Mouse (Mus musculus) ES-E14 (cell line): ENCODE measurements around the gene Aldh1a1. TPM values are rescaled to one million over a fixed set of nuclear protein-coding genes. Genes with fewer than 3 reads are reported as not detected.
"Not testable (repeated sequence)": the region's sequence is repeated elsewhere in the genome, so short reads cannot be mapped to it uniquely, and the experiment has no call there.

Experiments
- DNase-seq: peaks from one replicate; pipeline ENCODE4 v3.0.0-alpha.2; 2013; ENCODE audit warnings: low read depth, low spot score
- H3K27ac ChIP-seq: 2 replicates; pipeline ENCODE4 v1.5.1; 2012; ENCODE audit warnings: low read depth, mild to moderate bottlenecking, low read length, moderate library complexity, mixed read lengths; ENCODE audit not compliant: poor library complexity, insufficient read depth, severe bottlenecking
- H3K36me3 ChIP-seq: 2 replicates; pipeline ENCODE4 v1.6.1; 2012; ENCODE audit warnings: mild to moderate bottlenecking, low read length, moderate library complexity, mixed read lengths; ENCODE audit not compliant: control insufficient read depth, poor library complexity, insufficient read depth, severe bottlenecking
- H3K4me1 ChIP-seq, 2 experiments: fragments of 150-350 bp in 1 of 2; sonication (generic) in 1 of 2; 2 replicates each; pipeline ENCODE4 v1.6.1; 2012; ENCODE audit warnings: low read length in 2 of 2, mild to moderate bottlenecking in 1 of 2, mixed read lengths in 1 of 2; ENCODE audit not compliant: control insufficient read depth in 2 of 2, insufficient read depth in 2 of 2, poor library complexity in 1 of 2
- H3K4me3 ChIP-seq, 2 experiments: fragments of 150-350 bp in 1 of 2; sonication (generic) in 1 of 2; 2 replicates each; pipeline ENCODE4 v1.5.1; 2012; ENCODE audit warnings: low read length in 2 of 2, low read depth in 1 of 2, mild to moderate bottlenecking in 1 of 2, mixed read lengths in 1 of 2; ENCODE audit not compliant: insufficient read depth in 1 of 2, poor library complexity in 1 of 2, severe bottlenecking in 1 of 2
- H3K9ac ChIP-seq: 2 replicates; pipeline ENCODE4 v1.6.1; 2012; ENCODE audit warnings: low read depth, mild to moderate bottlenecking, low read length, mixed read lengths; ENCODE audit not compliant: poor library complexity, insufficient read depth, severe bottlenecking
- H3K9me3 ChIP-seq: fragments of 150-350 bp; sonication (generic); 2 replicates; pipeline ENCODE4 v1.6.1; 2012; ENCODE audit warnings: low read depth, mild to moderate bottlenecking, low read length; ENCODE audit not compliant: control insufficient read depth, insufficient read depth
- CHD2 ChIP-seq: IDR thresholded peaks from 2 replicates; pipeline ENCODE4 v1.6.1; 2014; ENCODE audit warnings: mild to moderate bottlenecking, low read depth, low read length, inconsistent platforms
- HCFC1 ChIP-seq: IDR thresholded peaks from 2 replicates; pipeline ENCODE4 v1.6.1; 2012; ENCODE audit warnings: low read length, inconsistent platforms, borderline replicate concordance; ENCODE audit not compliant: insufficient read depth
- MAFK ChIP-seq: IDR thresholded peaks from 2 replicates; pipeline ENCODE4 v1.6.1; 2014; ENCODE audit warnings: mild to moderate bottlenecking, low read depth, low read length, inconsistent platforms; ENCODE audit not compliant: insufficient read depth
- ZC3H11A ChIP-seq: IDR thresholded peaks from 2 replicates; pipeline ENCODE4 v1.6.1; 2012; ENCODE audit warnings: low read depth, mild to moderate bottlenecking, inconsistent platforms, low read length, borderline replicate concordance
- ZNF384 ChIP-seq: IDR thresholded peaks from 2 replicates; pipeline ENCODE4 v1.6.1; 2012; ENCODE audit warnings: low read depth, low read length, inconsistent platforms
- in situ Hi-C, 2 experiments: fragments of 600-800 bp; cut with MboI; formaldehyde crosslinking; loops; one replicate each; pipeline ENCODE4 v1.15.1; 2025; ENCODE audit warnings: low sequenced_read_pairs in 2 of 2, inconsistent platforms in 1 of 2; ENCODE audit not compliant: unreplicated experiment in 2 of 2
- total RNA-seq: library from RNA; depleted of rRNA; stranded (reverse); fragments of 300-350 nt; gene quantifications from 2 replicates; pipeline ENCODE4 v1.2.3, GENCODE M21; 2012

The Aldh1a1 gene
- total RNA-seq, 1 experiment = 1.3 TPM

DNA sequence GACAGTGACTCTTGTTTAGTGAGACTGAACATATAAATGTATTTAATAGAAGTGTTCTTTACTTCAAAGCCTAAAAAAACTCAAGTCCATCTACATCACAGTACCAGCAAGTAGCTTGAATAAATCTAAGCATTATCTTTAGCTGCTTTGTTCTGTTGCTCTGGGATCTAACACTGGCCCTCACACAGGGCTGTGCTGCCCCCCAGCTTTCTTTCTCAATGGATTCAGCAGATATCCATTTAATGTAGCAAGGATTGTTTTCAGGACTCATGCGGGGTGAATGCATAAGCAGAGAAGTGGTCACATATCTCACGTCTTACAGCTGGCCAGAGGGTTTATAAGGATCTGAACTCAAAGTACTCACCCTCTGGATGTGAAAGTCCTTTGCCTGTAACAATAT, 129.9 kb downstream of the Aldh1a1 start:
- in situ Hi-C loops = no loop called here
- Histone ChIP-seq H3K9me3 (no peaks in the 10 kb centered on the region), H3K27ac (no peak overlapping the region), H3K4me1 (no peaks in the 10 kb centered on the region), H3K9ac (no peak overlapping the region), H3K36me3 (no peaks in the 10 kb centered on the region), H3K4me3 (no peak overlapping the region)
- no peak for DNase-seq
- TF ChIP-seq ZNF384 (no peak), CHD2 (no peak), HCFC1 (no peak), ZC3H11A (no peak), MAFK (no peak)

DNA sequence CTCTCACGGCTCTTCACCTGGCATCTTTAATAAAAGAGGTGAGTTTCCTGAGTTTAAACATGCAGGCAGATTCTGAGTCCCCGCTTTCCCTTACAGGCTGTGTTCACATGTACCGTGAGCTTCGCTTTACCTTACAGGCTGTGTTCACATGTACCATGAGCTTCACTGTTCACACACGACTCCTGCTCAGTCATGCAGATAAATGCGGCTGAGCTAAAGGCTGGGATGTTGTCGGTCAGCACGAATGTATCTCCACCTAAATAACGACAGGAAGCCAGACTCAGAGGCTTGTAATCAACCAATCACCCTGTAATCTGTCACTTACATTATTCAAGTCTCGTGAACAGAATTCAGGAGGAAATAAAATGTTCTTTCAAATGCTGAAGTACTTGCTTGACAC, 130.9 kb downstream of the Aldh1a1 start:
- TF ChIP-seq CHD2 (no peak), HCFC1 (no peak)
- Histone ChIP-seq H3K27ac (no peak overlapping the region), H3K9ac (no peak overlapping the region), H3K36me3 (no peaks in the 10 kb centered on the region), H3K9me3 (no peaks in the 10 kb centered on the region), H3K4me3 (no peak overlapping the region), H3K4me1 (no peaks in the 10 kb centered on the region)
- no peak for DNase-seq
- in situ Hi-C loops = no loop called here

DNA sequence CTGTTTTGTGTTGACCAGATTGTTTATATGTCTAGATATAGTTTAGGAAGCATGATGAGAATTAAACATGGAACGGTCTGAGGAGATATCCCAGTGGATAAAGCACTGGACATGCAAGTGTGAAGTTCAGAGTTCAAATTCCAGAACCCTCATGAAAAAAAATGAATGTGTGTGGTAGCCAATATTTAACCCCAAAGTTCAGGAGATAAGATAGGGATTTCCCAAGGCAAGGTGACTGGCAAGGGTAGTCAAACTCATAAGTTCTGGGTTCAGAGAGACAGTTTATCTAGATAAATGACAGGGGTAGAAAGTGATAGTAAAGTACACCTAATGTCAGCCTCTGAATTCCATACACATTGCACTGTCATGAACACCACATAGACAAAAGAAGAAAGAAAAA, 138.5 kb downstream of the Aldh1a1 start:
- Histone ChIP-seq H3K9me3 (no peaks in the 10 kb centered on the region), H3K4me3 (no peak overlapping the region), H3K9ac (no peak overlapping the region), H3K27ac (no peak overlapping the region), H3K4me1 (no peaks in the 10 kb centered on the region), H3K36me3 (no peaks in the 10 kb centered on the region)
- no peak for DNase-seq
- no peak for TF ChIP-seq HCFC1
- in situ Hi-C loops = no loop called here

DNA sequence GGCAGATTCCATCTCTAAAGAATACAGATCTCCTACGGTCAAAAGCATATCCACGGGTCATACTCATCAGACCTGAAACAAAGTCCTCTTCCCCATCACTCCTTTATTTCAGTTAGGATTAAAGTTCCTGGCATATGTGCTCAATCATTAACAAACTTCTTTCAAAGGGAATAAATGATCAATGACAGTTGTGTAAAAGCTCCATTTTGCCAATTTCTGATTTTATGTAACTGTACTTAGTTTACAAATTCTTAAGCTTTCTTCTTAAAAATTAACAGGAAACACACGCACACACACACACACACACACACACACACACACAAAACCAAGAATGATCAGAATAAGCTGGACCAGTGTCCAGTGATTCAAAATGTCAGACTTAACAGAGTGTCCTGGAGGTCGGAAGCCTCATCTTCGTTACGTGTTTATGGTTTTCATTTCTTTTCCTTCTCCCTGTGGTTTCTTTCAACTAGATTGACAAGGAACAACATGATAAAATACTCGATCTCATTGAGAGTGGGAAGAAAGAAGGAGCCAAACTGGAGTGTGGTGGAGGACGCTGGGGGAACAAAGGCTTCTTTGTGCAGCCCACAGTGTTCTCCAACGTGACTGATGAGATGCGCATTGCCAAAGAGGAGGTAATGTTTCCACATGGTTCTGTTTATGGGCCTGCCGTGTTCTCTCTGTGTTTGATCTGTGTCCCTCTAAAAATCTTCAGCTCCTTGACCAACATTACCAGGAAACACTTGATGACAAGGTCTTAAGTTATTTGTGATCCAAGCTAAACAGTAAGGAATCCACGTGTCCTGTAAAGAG, 141.6 kb downstream of the Aldh1a1 start:
- in situ Hi-C loops = no loop called here
- H3K27ac ChIP-seq = no peak overlapping the region
- no peaks in the 10 kb centered on the region for H3K36me3 ChIP-seq
- H3K4me1 ChIP-seq = no peaks in the 10 kb centered on the region
- no peak overlapping the region for H3K9ac ChIP-seq
- no peaks in the 10 kb centered on the region for H3K9me3 ChIP-seq
- TF ChIP-seq MAFK = no peak
- no peak for TF ChIP-seq CHD2
- no peak for TF ChIP-seq HCFC1
- TF ChIP-seq ZNF384 = no peak
- TF ChIP-seq ZC3H11A = no peak
- DNase-seq = no peak
- no peak overlapping the region for H3K4me3 ChIP-seq

DNA sequence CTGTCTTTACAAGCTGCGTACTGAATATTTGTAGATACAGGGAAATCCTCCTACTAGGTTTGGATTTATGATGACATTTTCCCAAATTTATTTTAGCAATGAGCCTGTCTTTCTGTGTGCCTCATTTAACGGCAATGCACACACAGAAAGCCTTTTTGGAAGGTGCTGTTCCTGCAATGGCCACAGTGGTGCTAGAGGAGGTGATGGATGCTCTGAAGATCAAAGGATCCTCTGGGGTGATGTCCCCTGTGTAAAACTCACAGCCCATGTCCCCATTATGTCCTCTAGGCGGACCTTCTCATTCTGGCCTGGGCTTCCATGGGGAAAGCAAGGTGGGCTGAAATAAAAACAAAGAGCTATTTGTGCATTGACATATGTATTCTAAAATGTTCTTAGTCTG, 151.8 kb downstream of the Aldh1a1 start:
- no peak for DNase-seq

DNA sequence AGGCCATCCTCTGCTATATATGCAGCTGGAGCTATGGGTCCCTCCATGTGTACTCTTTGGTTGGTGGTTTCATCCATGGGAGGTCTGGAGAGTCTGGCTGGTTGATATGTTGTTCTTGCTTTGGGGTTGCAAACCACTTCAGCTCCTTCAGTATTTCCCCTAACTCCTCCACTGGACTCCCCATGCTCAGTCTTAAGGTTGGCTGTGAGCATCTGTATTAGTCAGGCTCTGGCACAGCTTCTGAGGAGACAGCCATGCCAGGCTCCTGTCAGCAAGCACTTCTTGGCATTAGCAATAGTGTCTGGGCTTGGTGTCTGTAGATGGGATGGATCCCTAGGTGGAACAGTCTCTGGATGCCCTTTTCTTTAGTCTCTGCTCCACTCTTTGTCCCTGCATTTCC, 155.0 kb downstream of the Aldh1a1 start:
- in situ Hi-C loops, H3K36me3 ChIP-seq, H3K9me3 ChIP-seq, H3K4me3 ChIP-seq, H3K27ac ChIP-seq, DNase-seq, H3K9ac ChIP-seq, H3K4me1 ChIP-seq: not testable (repeated sequence)

More for the DNA sequence above, 151.8 kb downstream of the Aldh1a1 start:
- H3K9me3 ChIP-seq = no peaks in the 10 kb centered on the region
- no peak overlapping the region for H3K4me3 ChIP-seq
- no peak overlapping the region for H3K27ac ChIP-seq
- H3K9ac ChIP-seq = no peak overlapping the region
- H3K4me1 ChIP-seq = no peaks in the 10 kb centered on the region
- H3K36me3 ChIP-seq = no peaks in the 10 kb centered on the region
- in situ Hi-C loops = no loop called here
- TF ChIP-seq ZC3H11A (no peak), CHD2 (no peak)
